Comparison of ENCODE assay signal across 8 mouse cellular contexts in the genomic region with DNA sequence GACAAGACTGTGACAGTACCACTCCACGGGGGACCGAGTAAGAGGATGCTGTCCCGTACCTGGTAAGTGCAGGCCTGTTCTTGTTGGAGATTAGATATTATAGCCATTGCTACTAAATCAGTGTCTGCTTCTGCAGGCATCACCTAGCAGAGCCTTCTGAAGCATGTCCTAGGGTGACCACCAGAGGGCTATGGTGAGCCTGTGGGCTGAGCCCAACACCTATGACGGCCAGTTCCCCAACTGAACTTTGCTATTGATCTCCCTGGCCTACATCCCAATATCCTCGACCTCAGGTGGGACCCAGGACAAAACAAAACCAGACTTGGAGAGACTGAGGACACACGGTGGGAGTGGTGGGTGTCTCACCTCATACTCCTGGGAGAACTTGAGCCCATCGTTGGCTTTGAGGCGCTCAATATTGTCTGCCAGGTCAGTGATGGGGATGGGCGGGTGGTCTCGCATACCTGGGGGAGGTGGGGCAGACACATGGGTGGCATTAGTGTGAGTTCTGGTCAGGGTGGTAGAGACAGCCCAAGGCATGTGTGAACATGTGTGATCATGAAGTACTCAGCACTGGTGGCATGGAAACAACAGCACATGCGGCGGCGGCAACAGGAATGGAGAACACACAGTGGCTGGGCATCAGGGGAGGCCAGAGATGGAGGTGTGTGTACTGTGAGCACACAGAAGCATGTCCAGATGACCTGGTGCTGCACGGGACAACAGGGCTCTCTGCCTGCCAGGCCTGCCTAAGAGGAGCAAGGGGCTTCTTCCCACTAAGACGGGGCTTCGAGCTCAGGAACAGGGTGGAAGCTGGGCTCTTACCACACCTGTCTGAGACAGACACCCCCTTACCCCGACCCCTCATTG. TPM values are rescaled to one million over a fixed set of nuclear protein-coding genes. Genes with fewer than 3 reads are reported as not detected.
DNase-seq lines count a peak whose midpoint lies in the region; ATAC-seq and TF ChIP-seq lines count a peak whose summit lies in the region.

No protein-coding gene starts in this region.

- WGBS in bone marrow, adult 2 months: 68% methylated on average over 17 of the region's 17 CpGs
- 58% methylated on average over 17 of the region's 17 CpGs for WGBS in liver, embryonic 15.5 days (ENCODE audit: insufficient replicate concordance)

- H3K4me3 ChIP-seq in bone marrow, adult 2 months (replicated peaks; ENCODE audit: control insufficient read depth, low read depth, low read length): no peak overlapping the region
- no peak overlapping the region for H3K4me3 ChIP-seq in liver, embryonic 15.5 days (replicated peaks)

- no peaks in the 10 kb centered on the region for H3K9me3 ChIP-seq in liver, embryonic 15.5 days (replicated peaks)

- peaks cover 20% of the 10 kb centered on the region for H3K36me3 ChIP-seq in liver, embryonic 15.5 days (replicated peaks)

- H3K4me1 ChIP-seq in bone marrow, adult 2 months (ENCODE audit: control insufficient read depth, insufficient read depth, low read length): no peaks in the 10 kb centered on the region
- H3K4me1 ChIP-seq in liver, embryonic 15.5 days (replicated peaks): peaks cover 5% of the 10 kb centered on the region

- DNase-seq in ES-CJ7 (ENCODE audit: low read depth, low spot score): peak; percentile 65
- peak; percentile 69 to 84 for DNase-seq in heart, postnatal 14 days
- peak; percentile 79 for DNase-seq in kidney, postnatal 14 days
- DNase-seq in thymus, postnatal 36 days: peak; percentile 71 to 73

- no peak overlapping the region for H3K4me2 ChIP-seq in liver, embryonic 15.5 days

- H3K9ac ChIP-seq in liver, embryonic 15.5 days: no peak overlapping the region

- H3K27ac ChIP-seq in bone marrow, adult 2 months (ENCODE audit: control insufficient read depth, insufficient read depth, low read depth, low read length, poor library complexity): no peak overlapping the region
- H3K27ac ChIP-seq in liver, embryonic 15.5 days (replicated peaks): no peak overlapping the region

- TF ChIP-seq POLR2A in bone marrow, adult 2 months (IDR thresholded peaks at IDR 0.05; ENCODE audit: borderline replicate concordance, control insufficient read depth, low read depth, low read length): no peak

- peak; percentile 51 for ATAC-seq in erythroid progenitor cell, adult 5-6 weeks (replicated peaks; ENCODE audit: low FRiP score, poor library complexity, severe bottlenecking)
- peak; percentile 34; the same call in 1 of the 2 replicates for ATAC-seq in liver, embryonic 15.5 days (ENCODE audit: insufficient read depth)
- ATAC-seq in neutrophil, adult 5-6 weeks (ENCODE audit: extremely low read depth, insufficient number of reproducible peaks, low FRiP score, poor library complexity, severe bottlenecking): peak; percentile 14; the same call in 1 of the 2 replicates

- intact Hi-C loops in heart, postnatal 14 days (cut with DNase I): loop anchor here (1.0 to 5.0 kb wide), 3 partner anchors 40 to 360 kb away; no protein-coding TSS in a partner anchor

- H3K27me3 ChIP-seq in liver, embryonic 15.5 days: no peaks in the 10 kb centered on the region

- TF ChIP-seq CTCF in bone marrow, adult 2 months (IDR thresholded peaks at IDR 0.05; ENCODE audit: control insufficient read depth, insufficient read depth, low read length): peak; percentile 67

RNA-seq across cellular contexts. Expression of gene Kdm4a, which starts 37.1 kb away (rescaled TPM):
- polyA plus RNA-seq in bone marrow, adult 2 months (2011; ENCODE audit: insufficient read depth, insufficient read length, low replicate concordance, missing spikeins): 25.6 and 36.5 TPM in 2 replicates
- total RNA-seq in erythroid progenitor cell, adult 5-6 weeks (2015; ENCODE audit: low replicate concordance): 18.0 and 24.3 TPM in 2 replicates
- 42.5 and 62.1 TPM in 2 replicates for total RNA-seq in erythroid progenitor cell, adult 5-6 weeks (2017; ENCODE audit: low replicate concordance)
- total RNA-seq in heart, postnatal 14 days (2021): 10 to 100 TPM; 34.8 to 36.6 TPM
- polyA plus RNA-seq in liver, embryonic 15.5 days (2015; fragmentation: Nextera tagmentation; extraction: Ambion mirVana): 9.0 and 10.1 TPM in 2 replicates
- total RNA-seq in neutrophil, adult 5-6 weeks (2017): 75.9 and 93.9 TPM in 2 replicates
